Mouse (Mus musculus): ENCODE data around the gene Gm136. TPM values are rescaled to one million over a fixed set of nuclear protein-coding genes. Genes with fewer than 3 reads are reported as not detected.

Gm136 gene
- polyA plus RNA-seq, 1 experiment = not detected

- H3K27me3 ChIP-seq (ENCODE audit: control insufficient read depth, insufficient read depth, low read length) = no peaks in the 10 kb centered on the region
- no peaks in the 10 kb centered on the region for H3K36me3 ChIP-seq (ENCODE audit: control insufficient read depth, insufficient read depth, low read length)
- DNase-seq (ENCODE audit: low read depth in 1 of 2, low spot score in 2 of 2) = no peak
- H3K4me3 ChIP-seq (ENCODE audit: extremely low read depth, insufficient read depth, insufficient read length) = no peak overlapping the region
- no peaks in the 10 kb centered on the region for H3K4me1 ChIP-seq (ENCODE audit: control insufficient read depth, insufficient read depth, insufficient read length)
- TF ChIP-seq POLR2A (IDR thresholded peaks at IDR 0.05; ENCODE audit: low read depth, low read length) (no peak), CTCF (IDR thresholded peaks at IDR 0.05; ENCODE audit: extremely low read depth, insufficient read depth, insufficient read length, insufficient replicate concordance) (no peak)
- 94% methylated on average over 12 of the region's 12 CpGs for WGBS
- no peak overlapping the region for H3K27ac ChIP-seq (ENCODE audit: insufficient read depth, low read length)
These were observed 36.6 kb downstream of the Gm136 start for GRCm38 (mm10) chr4:34719421-34719820.

GRCm38 (mm10) chr4:34715062-34715461 is 41.0 kb downstream of the Gm136 start:
- no peaks in the 10 kb centered on the region for H3K27me3 ChIP-seq (ENCODE audit: control insufficient read depth, insufficient read depth, low read length)
- H3K27ac ChIP-seq (ENCODE audit: insufficient read depth, low read length) = no peak overlapping the region
- no peak for DNase-seq (ENCODE audit: low read depth in 1 of 2, low spot score in 2 of 2)
- WGBS = 94% methylated on average over 1 of the region's 1 CpGs
- no peaks in the 10 kb centered on the region for H3K36me3 ChIP-seq (ENCODE audit: control insufficient read depth, insufficient read depth, low read length)
- H3K4me1 ChIP-seq (ENCODE audit: control insufficient read depth, insufficient read depth, insufficient read length) = no peaks in the 10 kb centered on the region
- H3K4me3 ChIP-seq (ENCODE audit: extremely low read depth, insufficient read depth, insufficient read length) = no peak overlapping the region
- TF ChIP-seq POLR2A (IDR thresholded peaks at IDR 0.05; ENCODE audit: low read depth, low read length) (no peak), CTCF (IDR thresholded peaks at IDR 0.05; ENCODE audit: extremely low read depth, insufficient read depth, insufficient read length, insufficient replicate concordance) (no peak)

GRCm38 (mm10) chr4:34708127-34708526 is 47.9 kb downstream of the Gm136 start:
- no peaks in the 10 kb centered on the region for H3K4me1 ChIP-seq (ENCODE audit: control insufficient read depth, insufficient read depth, insufficient read length)
- no peak overlapping the region for H3K4me3 ChIP-seq (ENCODE audit: extremely low read depth, insufficient read depth, insufficient read length)
- TF ChIP-seq POLR2A (IDR thresholded peaks at IDR 0.05; ENCODE audit: low read depth, low read length) (no peak), CTCF (IDR thresholded peaks at IDR 0.05; ENCODE audit: extremely low read depth, insufficient read depth, insufficient read length, insufficient replicate concordance) (no peak)
- no peaks in the 10 kb centered on the region for H3K27me3 ChIP-seq (ENCODE audit: control insufficient read depth, insufficient read depth, low read length)
- no peak for DNase-seq (ENCODE audit: low read depth in 1 of 2, low spot score in 2 of 2)
- H3K27ac ChIP-seq (ENCODE audit: insufficient read depth, low read length) = no peak overlapping the region
- no peaks in the 10 kb centered on the region for H3K36me3 ChIP-seq (ENCODE audit: control insufficient read depth, insufficient read depth, low read length)
- WGBS = 82% methylated on average over 3 of the region's 3 CpGs

- no peak overlapping the region for H3K4me3 ChIP-seq (ENCODE audit: extremely low read depth, insufficient read depth, insufficient read length)
- H3K27me3 ChIP-seq (ENCODE audit: control insufficient read depth, insufficient read depth, low read length) = no peaks in the 10 kb centered on the region
- no peak overlapping the region for H3K27ac ChIP-seq (ENCODE audit: insufficient read depth, low read length)
- no peaks in the 10 kb centered on the region for H3K4me1 ChIP-seq (ENCODE audit: control insufficient read depth, insufficient read depth, insufficient read length)
- TF ChIP-seq CTCF (IDR thresholded peaks at IDR 0.05; ENCODE audit: extremely low read depth, insufficient read depth, insufficient read length, insufficient replicate concordance) (no peak), POLR2A (IDR thresholded peaks at IDR 0.05; ENCODE audit: low read depth, low read length) (no peak)
- DNase-seq (ENCODE audit: low read depth in 1 of 2, low spot score in 2 of 2) = no peak
- no peaks in the 10 kb centered on the region for H3K36me3 ChIP-seq (ENCODE audit: control insufficient read depth, insufficient read depth, low read length)
- WGBS = 90% methylated on average over 3 of the region's 3 CpGs
These were observed 48.8 kb downstream of the Gm136 start for GRCm38 (mm10) chr4:34707248-34707647.

GRCm38 (mm10) chr4:34703029-34703428 is 53.0 kb downstream of the Gm136 start:
- WGBS = 58% methylated on average over 4 of the region's 4 CpGs
- Histone ChIP-seq H3K36me3 (ENCODE audit: control insufficient read depth, insufficient read depth, low read length) (no peaks in the 10 kb centered on the region), H3K27ac (ENCODE audit: insufficient read depth, low read length) (no peak overlapping the region), H3K4me1 (ENCODE audit: control insufficient read depth, insufficient read depth, insufficient read length) (no peaks in the 10 kb centered on the region), H3K4me3 (ENCODE audit: extremely low read depth, insufficient read depth, insufficient read length) (no peak overlapping the region), H3K27me3 (ENCODE audit: control insufficient read depth, insufficient read depth, low read length) (no peaks in the 10 kb centered on the region)
- TF ChIP-seq CTCF (IDR thresholded peaks at IDR 0.05; ENCODE audit: extremely low read depth, insufficient read depth, insufficient read length, insufficient replicate concordance) = no peak
- TF ChIP-seq POLR2A (IDR thresholded peaks at IDR 0.05; ENCODE audit: low read depth, low read length) = no peak
- no peak for DNase-seq (ENCODE audit: low read depth in 1 of 2, low spot score in 2 of 2)

GRCm38 (mm10) chr4:34702231-34702630 is 53.8 kb downstream of the Gm136 start:
- H3K27me3 ChIP-seq (ENCODE audit: control insufficient read depth, insufficient read depth, low read length) = no peaks in the 10 kb centered on the region
- H3K4me1 ChIP-seq (ENCODE audit: control insufficient read depth, insufficient read depth, insufficient read length) = no peaks in the 10 kb centered on the region
- no peaks in the 10 kb centered on the region for H3K36me3 ChIP-seq (ENCODE audit: control insufficient read depth, insufficient read depth, low read length)
- no peak for DNase-seq (ENCODE audit: low read depth in 1 of 2, low spot score in 2 of 2)
- H3K4me3 ChIP-seq (ENCODE audit: extremely low read depth, insufficient read depth, insufficient read length) = no peak overlapping the region
- H3K27ac ChIP-seq (ENCODE audit: insufficient read depth, low read length) = no peak overlapping the region
- no peak for TF ChIP-seq POLR2A (IDR thresholded peaks at IDR 0.05; ENCODE audit: low read depth, low read length)
- no peak for TF ChIP-seq CTCF (IDR thresholded peaks at IDR 0.05; ENCODE audit: extremely low read depth, insufficient read depth, insufficient read length, insufficient replicate concordance)
- WGBS = 93% methylated on average over 11 of the region's 11 CpGs

- no peak for TF ChIP-seq POLR2A (IDR thresholded peaks at IDR 0.05; ENCODE audit: low read depth, low read length)
- peak; percentile 41; the same call in 1 of the 2 replicates for TF ChIP-seq CTCF (IDR thresholded peaks at IDR 0.05; ENCODE audit: extremely low read depth, insufficient read depth, insufficient read length, insufficient replicate concordance)
- no peaks in the 10 kb centered on the region for H3K36me3 ChIP-seq (ENCODE audit: control insufficient read depth, insufficient read depth, low read length)
- peak; percentile 26 to 56 for DNase-seq (ENCODE audit: low read depth in 1 of 2, low spot score in 2 of 2)
- 68% methylated on average over 5 of the region's 5 CpGs for WGBS
- no peaks in the 10 kb centered on the region for H3K4me1 ChIP-seq (ENCODE audit: control insufficient read depth, insufficient read depth, insufficient read length)
- no peaks in the 10 kb centered on the region for H3K27me3 ChIP-seq (ENCODE audit: control insufficient read depth, insufficient read depth, low read length)
- no peak overlapping the region for H3K4me3 ChIP-seq (ENCODE audit: extremely low read depth, insufficient read depth, insufficient read length)
- H3K27ac ChIP-seq (ENCODE audit: insufficient read depth, low read length) = no peak overlapping the region
These were observed 54.5 kb downstream of the Gm136 start for GRCm38 (mm10) chr4:34701528-34701927.

Other genes starting within 250 kb of the Gm136 start
- 15.9 and 22.0 TPM in 2 replicates for gene Akirin2, start 205.3 kb downstream of the Gm136 start, polyA plus RNA-seq (2012; rRNA removed)
- gene Orc3, start 141.3 kb downstream of the Gm136 start, polyA plus RNA-seq (2012; rRNA removed) = 9.2 and 11.5 TPM in 2 replicates
- 4.8 and 5.1 TPM in 2 replicates for gene Rars2, start 141.3 kb downstream of the Gm136 start, polyA plus RNA-seq (2012; rRNA removed)
- 4.8 and 5.5 TPM in 2 replicates for gene Slc35a1, start 68.8 kb downstream of the Gm136 start, polyA plus RNA-seq (2012; rRNA removed)
- not detected in 2 replicates for gene Cfap206, start 26.1 kb downstream of the Gm136 start, polyA plus RNA-seq (2012; rRNA removed)
- 1.0 and 1.1 TPM in 2 replicates for gene Smim8, start 22.2 kb upstream of the Gm136 start, polyA plus RNA-seq (2012; rRNA removed)
- 2.0 and 2.1 TPM in 2 replicates for gene Zfp292, start 126.7 kb upstream of the Gm136 start, polyA plus RNA-seq (2012; rRNA removed)
- not detected in 2 replicates for gene Cga, start 137.5 kb upstream of the Gm136 start, polyA plus RNA-seq (2012; rRNA removed)

All from spleen, adult 2 months (tissue).